Mouse (Mus musculus) kidney, embryonic 16.5 days (tissue): ENCODE measurements around the gene Gcc2. TPM values are rescaled to one million over a fixed set of nuclear protein-coding genes. Genes with fewer than 3 reads are reported as not detected.
"Not testable (repeated sequence)": the region's sequence is repeated elsewhere in the genome, so short reads cannot be mapped to it uniquely, and the experiment has no call there.

Experiments
- ATAC-seq: fragments of 200-750 bp; cut with Nextera tagmentation; 2 replicates; pipeline ENCODE4 v1.8.0; 2017; ENCODE audit warnings: moderate TSS enrichment; ENCODE audit not compliant: low FRiP score, low TSS enrichment
- H3K27ac ChIP-seq: fragments of 300-500 bp; sonication (generic); 2 replicates; pipeline ENCODE4 v1.5.1; 2014; ENCODE audit warnings: low read length
- H3K27me3 ChIP-seq: fragments of 300-500 bp; sonication (generic); 2 replicates; pipeline ENCODE4 v1.6.1; 2014; ENCODE audit warnings: low read length, control low read depth, mixed read lengths; ENCODE audit not compliant: insufficient read depth
- H3K36me3 ChIP-seq: fragments of 300-500 bp; sonication (generic); 2 replicates; pipeline ENCODE4 v1.6.1; 2014; ENCODE audit warnings: low read length, control low read depth, mixed read lengths; ENCODE audit not compliant: insufficient read depth
- H3K4me1 ChIP-seq: fragments of 300-500 bp; sonication (generic); 2 replicates; pipeline ENCODE4 v1.6.1; 2014; ENCODE audit warnings: low read length, control low read depth, mixed read lengths; ENCODE audit not compliant: insufficient read depth
- H3K4me2 ChIP-seq: fragments of 300-500 bp; sonication (generic); replicated peaks from 2 replicates; pipeline ENCODE4 v1.6.1; 2014; ENCODE audit warnings: low read depth, low read length
- H3K4me3 ChIP-seq: fragments of 300-500 bp; sonication (generic); 2 replicates; pipeline ENCODE4 v1.5.1; 2014; ENCODE audit warnings: mild to moderate bottlenecking, low read length
- H3K9ac ChIP-seq: fragments of 300-500 bp; sonication (generic); replicated peaks from 2 replicates; pipeline ENCODE4 v1.6.1; 2014; ENCODE audit warnings: low read length
- H3K9me3 ChIP-seq: fragments of 300-500 bp; sonication (generic); 2 replicates; pipeline ENCODE4 v1.6.1; 2016; ENCODE audit warnings: low read length, control low read depth
- WGBS: fragments of 180-500 bp; shearing (Covaris S2); extraction: QIAGEN DNeasy Blood & Tissue Kit; methylation state at CpG from one replicate; pipeline ENCODE4 v1.1.7; 2014; 5-methylcytosine and 5-hydroxymethylcytosine counted together
- polyA plus RNA-seq: library from polyadenylated mRNA; unstranded; fragments of >200 nt; fragmentation: Nextera tagmentation; extraction: Ambion mirVana; gene quantifications from 2 replicates; pipeline ENCODE4 v1.2.1, GENCODE M21; 2015

Gcc2 gene
- polyA plus RNA-seq, 1 experiment from 2014 or later: 49.3 TPM

GRCm38 (mm10) chr10:58312887-58313286 is 57.6 kb downstream of the Gcc2 start:
- Histone ChIP-seq H3K9me3 (peaks cover 5% of the 10 kb centered on the region), H3K27ac (no peak overlapping the region), H3K4me1 (no peaks in the 10 kb centered on the region), H3K36me3 (peaks cover 27% of the 10 kb centered on the region), H3K4me2 (no peak overlapping the region), H3K4me3 (no peak overlapping the region), H3K27me3 (no peaks in the 10 kb centered on the region), H3K9ac (no peak overlapping the region)
- 93% methylated on average over 5 of the region's 5 CpGs for WGBS
- no peak for ATAC-seq

GRCm38 (mm10) chr10:58320881-58321280 is 65.6 kb downstream of the Gcc2 start:
- Histone ChIP-seq H3K4me2 (no peak overlapping the region), H3K4me3 (no peak overlapping the region), H3K4me1 (peaks cover 13% of the 10 kb centered on the region), H3K36me3 (no peaks in the 10 kb centered on the region), H3K27ac (no peak overlapping the region), H3K9ac (no peak overlapping the region), H3K27me3 (no peaks in the 10 kb centered on the region), H3K9me3 (no peaks in the 10 kb centered on the region)
- WGBS: 86% methylated on average over 3 of the region's 3 CpGs
- ATAC-seq: no peak

- Histone ChIP-seq H3K4me1 (peaks cover 19% of the 10 kb centered on the region), H3K9me3 (no peaks in the 10 kb centered on the region), H3K9ac (peak overlapping the region; percentile 52), H3K27me3 (no peaks in the 10 kb centered on the region), H3K4me3 (peak overlapping the region; percentile 73), H3K27ac (peak overlapping the region; percentile 86), H3K36me3 (no peaks in the 10 kb centered on the region), H3K4me2 (peak overlapping the region; percentile 52)
- ATAC-seq: no peak
- WGBS: 29% methylated on average over 6 of the region's 6 CpGs
Measured at GRCm38 (mm10) chr10:58322361-58323027, 67.2 kb downstream of the Gcc2 start.

- Histone ChIP-seq H3K4me2 (peak within 1 kb of the TSS; percentile 52), H3K9me3 (no peaks in the 10 kb centered on the region), H3K4me3 (peak within 1 kb of the TSS; percentile 73), H3K4me1 (peaks cover 19% of the 10 kb centered on the region), H3K9ac (peak within 1 kb of the TSS; percentile 88), H3K27ac (peak within 1 kb of the TSS; percentile 87), H3K27me3 (no peaks in the 10 kb centered on the region), H3K36me3 (no peaks in the 10 kb centered on the region)
- under 1% methylated on average over 75 of the region's 86 CpGs for WGBS
- ATAC-seq: peak; percentile 98
Measured at GRCm38 (mm10) chr10:58323028-58323991, 68.0 kb downstream of the Gcc2 start, which contains the start of gene Lims1. Gene Lims1, plus strand, starts transcription at chr10:58323466.

GRCm38 (mm10) chr10:58326271-58326670 is 71.0 kb downstream of the Gcc2 start:
- Histone ChIP-seq H3K4me2 (peak overlapping the region; percentile 15; the same call in 1 of the 2 replicates), H3K9me3 (no peaks in the 10 kb centered on the region), H3K9ac (no peak overlapping the region), H3K4me1 (peaks cover 19% of the 10 kb centered on the region), H3K27me3 (no peaks in the 10 kb centered on the region), H3K4me3 (0 out of 2 replicates have a peak overlapping the region, but pooled peaks have one; percentile 8), H3K27ac (0 out of 2 replicates have a peak overlapping the region, but pooled peaks have one; percentile 1), H3K36me3 (no peaks in the 10 kb centered on the region)
- 37% methylated on average over 3 of the region's 3 CpGs for WGBS
- no peak for ATAC-seq

GRCm38 (mm10) chr10:58327836-58328235 is 72.5 kb downstream of the Gcc2 start:
- H3K4me1 ChIP-seq: peaks cover 19% of the 10 kb centered on the region
- not testable (repeated sequence) for H3K27me3 ChIP-seq, H3K36me3 ChIP-seq, ATAC-seq, H3K9me3 ChIP-seq, H3K4me3 ChIP-seq, H3K9ac ChIP-seq, H3K27ac ChIP-seq, H3K4me2 ChIP-seq
- 98% methylated on average over 6 of the region's 6 CpGs for WGBS

GRCm38 (mm10) chr10:58328517-58329108 is 73.3 kb downstream of the Gcc2 start:
- peak; percentile 80 for ATAC-seq
- Histone ChIP-seq H3K27me3 (no peaks in the 10 kb centered on the region), H3K4me1 (peaks cover 19% of the 10 kb centered on the region), H3K4me3 (no peak overlapping the region), H3K9me3 (no peaks in the 10 kb centered on the region), H3K4me2 (no peak overlapping the region), H3K27ac (peak overlapping the region; percentile 28; the same call in 1 of the 2 replicates), H3K36me3 (no peaks in the 10 kb centered on the region), H3K9ac (no peak overlapping the region)
- 86% methylated on average over 8 of the region's 8 CpGs for WGBS

- no peak overlapping the region for H3K9ac ChIP-seq
- H3K27ac ChIP-seq: no peak overlapping the region
- H3K9me3 ChIP-seq: no peaks in the 10 kb centered on the region
- no peaks in the 10 kb centered on the region for H3K36me3 ChIP-seq
- H3K4me1 ChIP-seq: peaks cover 9% of the 10 kb centered on the region
- ATAC-seq: no peak
- no peak overlapping the region for H3K4me3 ChIP-seq
- no peak overlapping the region for H3K4me2 ChIP-seq
- no peaks in the 10 kb centered on the region for H3K27me3 ChIP-seq
Measured at GRCm38 (mm10) chr10:58330635-58331034, 75.3 kb downstream of the Gcc2 start.

GRCm38 (mm10) chr10:58331741-58332140 is 76.4 kb downstream of the Gcc2 start:
- Histone ChIP-seq H3K9me3 (no peaks in the 10 kb centered on the region), H3K27me3 (no peaks in the 10 kb centered on the region)

More at GRCm38 (mm10) chr10:58331741-58332140, 76.4 kb downstream of the Gcc2 start:
- peaks cover 8% of the 10 kb centered on the region; the same call in 1 of the 2 replicates for H3K4me1 ChIP-seq
- no peak for ATAC-seq
- no peak overlapping the region for H3K27ac ChIP-seq
- H3K9ac ChIP-seq: no peak overlapping the region
- no peaks in the 10 kb centered on the region for H3K36me3 ChIP-seq
- no peak overlapping the region for H3K4me2 ChIP-seq
- no peak overlapping the region for H3K4me3 ChIP-seq
